Mouse (Mus musculus): ENCODE results near the gene Htr1b. TPM values are rescaled to one million over a fixed set of nuclear protein-coding genes. Genes with fewer than 3 reads are reported as not detected.

Gene Htr1b
- polyA plus RNA-seq, 1 experiment from 2014 or later, result 0.93 TPM

DNA sequence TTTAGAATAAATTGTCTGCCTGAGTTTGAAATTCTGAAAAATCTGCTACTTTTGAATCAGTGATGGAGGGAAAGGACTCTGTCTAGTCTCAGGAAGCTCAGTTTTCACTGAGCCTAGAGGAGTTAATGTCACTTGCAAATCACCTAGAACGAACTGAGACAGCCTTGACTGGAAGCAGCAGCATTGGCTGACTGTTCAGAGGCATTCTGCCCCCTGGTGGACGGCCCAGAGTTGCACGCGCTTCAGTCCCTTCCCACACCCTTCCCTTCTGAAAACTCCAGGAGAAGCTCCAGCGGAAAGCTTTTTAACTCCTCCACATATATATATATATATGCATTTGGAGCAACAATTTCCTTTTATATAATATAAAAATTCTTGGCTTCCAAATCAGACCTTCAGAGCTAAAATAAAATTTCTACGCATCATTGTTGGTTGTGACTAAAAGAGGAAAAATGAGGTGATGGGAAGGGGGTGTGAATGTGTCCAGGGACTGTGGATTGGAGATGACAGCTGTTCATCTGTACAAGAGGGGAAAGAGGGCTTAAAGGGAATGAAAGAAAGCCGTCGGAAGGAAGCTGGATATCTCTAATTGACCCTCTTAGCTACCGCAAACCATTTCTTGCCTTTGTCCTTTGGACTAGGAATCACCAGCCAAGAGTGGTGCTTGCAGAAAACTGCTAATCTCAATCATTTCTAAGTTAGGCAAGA lies 6.6 kb downstream of the Htr1b start:
- H3K4me1 ChIP-seq (ENCODE audit: control insufficient read depth, insufficient read depth, low read length), result no peaks in the 10 kb centered on the region
- H3K27me3 ChIP-seq (ENCODE audit: control insufficient read depth, insufficient read depth, low read length), result peaks cover 15% of the 10 kb centered on the region
- ATAC-seq (replicated peaks; ENCODE audit: insufficient number of reproducible peaks, low FRiP score, low TSS enrichment), result no peak
- no peak overlapping the region for H3K4me2 ChIP-seq
- no peaks in the 10 kb centered on the region for H3K36me3 ChIP-seq (ENCODE audit: control insufficient read depth, insufficient read depth, low read length)
- WGBS (ENCODE audit: insufficient replicate concordance), result 29% methylated on average over 9 of the region's 9 CpGs
- H3K9ac ChIP-seq (ENCODE audit: low read depth, low read length), result no peak overlapping the region
- H3K27ac ChIP-seq (ENCODE audit: low read depth, low read length), result no peak overlapping the region
- no peaks in the 10 kb centered on the region for H3K9me3 ChIP-seq (replicated peaks; ENCODE audit: control insufficient read depth, low read length)
- no peak overlapping the region for H3K4me3 ChIP-seq (ENCODE audit: low read depth, low read length)

DNA sequence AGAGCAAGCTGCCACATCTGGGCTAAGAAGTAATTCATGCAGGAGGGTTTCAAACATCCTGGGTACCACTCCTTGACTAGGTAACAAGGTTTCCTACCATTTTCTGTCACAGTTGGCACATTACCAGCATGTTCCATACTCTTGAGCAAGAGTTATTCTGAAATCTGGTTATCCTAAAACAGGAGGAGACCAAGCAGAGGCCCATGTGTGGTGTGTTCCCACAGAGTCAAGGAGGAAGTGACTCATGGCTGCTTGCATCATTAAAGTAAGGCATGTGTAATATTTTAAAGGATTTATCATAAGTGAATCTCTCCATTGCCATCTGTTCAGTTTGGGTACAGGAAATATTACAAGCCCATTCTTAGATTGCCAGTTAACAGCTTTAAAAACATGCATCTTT lies 7.7 kb downstream of the Htr1b start:
- H3K4me2 ChIP-seq, result no peak overlapping the region
- H3K27me3 ChIP-seq (ENCODE audit: control insufficient read depth, insufficient read depth, low read length), result peaks cover 5% of the 10 kb centered on the region
- H3K4me3 ChIP-seq (ENCODE audit: low read depth, low read length), result no peak overlapping the region

DNA sequence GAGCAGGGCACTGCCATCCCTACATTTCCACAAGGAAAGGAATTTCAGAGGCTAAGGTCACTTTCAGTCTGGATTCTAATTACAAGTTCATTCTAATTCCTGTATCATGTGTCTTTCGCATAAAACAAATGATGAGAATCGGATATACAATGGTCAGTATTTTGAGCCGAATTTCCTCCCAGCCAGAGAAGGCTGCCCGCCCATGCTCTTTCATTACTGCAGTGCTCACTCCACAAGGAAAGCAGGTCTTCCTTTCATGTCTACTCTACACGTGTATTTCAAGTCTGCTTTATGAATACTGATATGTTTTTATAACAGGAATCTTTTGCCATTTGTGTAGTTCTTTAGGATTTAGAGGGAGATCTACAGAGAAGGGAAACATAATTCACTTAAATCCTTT lies 10.8 kb downstream of the Htr1b start:
- H3K9me3 ChIP-seq (replicated peaks; ENCODE audit: control insufficient read depth, low read length), result no peaks in the 10 kb centered on the region
- H3K27ac ChIP-seq (ENCODE audit: low read depth, low read length), result no peak overlapping the region
- 62% methylated on average over 5 of the region's 5 CpGs for WGBS (ENCODE audit: insufficient replicate concordance)
- H3K36me3 ChIP-seq (ENCODE audit: control insufficient read depth, insufficient read depth, low read length), result no peaks in the 10 kb centered on the region
- H3K9ac ChIP-seq (ENCODE audit: low read depth, low read length), result no peak overlapping the region
- H3K4me1 ChIP-seq (ENCODE audit: control insufficient read depth, insufficient read depth, low read length), result no peaks in the 10 kb centered on the region
- ATAC-seq (replicated peaks; ENCODE audit: insufficient number of reproducible peaks, low FRiP score, low TSS enrichment), result no peak
- no peaks in the 10 kb centered on the region; the same call in 1 of the 2 replicates for H3K27me3 ChIP-seq (ENCODE audit: control insufficient read depth, insufficient read depth, low read length)
- H3K4me2 ChIP-seq, result no peak overlapping the region
- no peak overlapping the region for H3K4me3 ChIP-seq (ENCODE audit: low read depth, low read length)

More for the DNA sequence above, 7.7 kb downstream of the Htr1b start:
- Histone ChIP-seq H3K36me3 (ENCODE audit: control insufficient read depth, insufficient read depth, low read length) (no peaks in the 10 kb centered on the region), H3K27ac (ENCODE audit: low read depth, low read length) (no peak overlapping the region), H3K9me3 (replicated peaks; ENCODE audit: control insufficient read depth, low read length) (no peaks in the 10 kb centered on the region), H3K9ac (ENCODE audit: low read depth, low read length) (no peak overlapping the region), H3K4me1 (ENCODE audit: control insufficient read depth, insufficient read depth, low read length) (no peaks in the 10 kb centered on the region)
- no peak for ATAC-seq (replicated peaks; ENCODE audit: insufficient number of reproducible peaks, low FRiP score, low TSS enrichment)

DNA sequence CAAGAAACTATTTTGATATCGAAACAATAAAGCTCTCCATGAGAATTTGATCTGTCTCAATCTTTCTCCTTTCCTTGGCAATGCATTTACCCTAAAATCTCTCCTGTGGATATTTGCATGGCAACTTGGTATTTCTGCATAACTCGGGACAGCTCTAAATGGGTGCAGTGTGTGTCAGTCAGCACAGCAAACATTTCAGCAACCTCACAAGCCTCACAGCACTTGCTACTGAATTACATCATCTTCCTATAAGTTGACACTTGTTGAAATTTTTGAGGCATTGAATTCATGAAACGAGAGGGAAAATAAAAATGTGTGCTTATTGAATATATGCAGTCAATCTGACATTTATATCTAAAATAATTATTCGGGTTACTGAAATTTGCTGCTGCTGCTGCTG lies 22.6 kb downstream of the Htr1b start:
- Histone ChIP-seq H3K4me2 (no peak overlapping the region), H3K4me3 (ENCODE audit: low read depth, low read length) (no peak overlapping the region), H3K27ac (ENCODE audit: low read depth, low read length) (no peak overlapping the region), H3K27me3 (ENCODE audit: control insufficient read depth, insufficient read depth, low read length) (no peaks in the 10 kb centered on the region), H3K4me1 (ENCODE audit: control insufficient read depth, insufficient read depth, low read length) (no peaks in the 10 kb centered on the region), H3K9me3 (replicated peaks; ENCODE audit: control insufficient read depth, low read length) (no peaks in the 10 kb centered on the region), H3K9ac (ENCODE audit: low read depth, low read length) (no peak overlapping the region), H3K36me3 (ENCODE audit: control insufficient read depth, insufficient read depth, low read length) (no peaks in the 10 kb centered on the region)
- no peak for ATAC-seq (replicated peaks; ENCODE audit: insufficient number of reproducible peaks, low FRiP score, low TSS enrichment)
- 77% methylated on average over 4 of the region's 4 CpGs for WGBS (ENCODE audit: insufficient replicate concordance)

Other genes with a start within 250 kb of the Htr1b start
- gene Mei4, start 229.8 kb upstream of the Htr1b start, polyA plus RNA-seq (2014; fragmentation: Nextera tagmentation; extraction: Ambion mirVana), result 0.11 and 0.24 TPM in 2 replicates

Measured in heart, embryonic 11.5 days (tissue).